Mouse (Mus musculus): ENCODE data around the gene Dlg2. TPM values are rescaled to one million over a fixed set of nuclear protein-coding genes. Genes with fewer than 3 reads are reported as not detected.

The Dlg2 gene
- polyA plus RNA-seq, 1 experiment = 6.0 TPM

GRCm38 (mm10) chr7:90940726-90941125, 464.3 kb downstream of the Dlg2 start:
- Histone ChIP-seq H3K36me3 (ENCODE audit: control insufficient read depth, insufficient read depth, low read length) (no peaks in the 10 kb centered on the region), H3K27ac (ENCODE audit: control insufficient read depth, insufficient read depth, low read length) (no peak overlapping the region), H3K4me1 (replicated peaks; ENCODE audit: control insufficient read depth, insufficient read depth, low read length) (no peaks in the 10 kb centered on the region), H3K27me3 (ENCODE audit: control insufficient read depth, insufficient read depth, low read length) (no peaks in the 10 kb centered on the region), H3K4me3 (ENCODE audit: control insufficient read depth, insufficient read depth, low read length) (no peak overlapping the region)
- DNase-seq = no peak
- WGBS = 88% methylated on average over 5 of the region's 5 CpGs
- no peak for TF ChIP-seq CTCF (IDR thresholded peaks at IDR 0.05; ENCODE audit: borderline replicate concordance, control insufficient read depth, extremely low read depth, insufficient read depth, low read length, poor library complexity)
- no peak for TF ChIP-seq POLR2A (IDR thresholded peaks at IDR 0.05; ENCODE audit: control insufficient read depth, extremely low read depth, insufficient read depth, low read length, poor library complexity)

DNA sequence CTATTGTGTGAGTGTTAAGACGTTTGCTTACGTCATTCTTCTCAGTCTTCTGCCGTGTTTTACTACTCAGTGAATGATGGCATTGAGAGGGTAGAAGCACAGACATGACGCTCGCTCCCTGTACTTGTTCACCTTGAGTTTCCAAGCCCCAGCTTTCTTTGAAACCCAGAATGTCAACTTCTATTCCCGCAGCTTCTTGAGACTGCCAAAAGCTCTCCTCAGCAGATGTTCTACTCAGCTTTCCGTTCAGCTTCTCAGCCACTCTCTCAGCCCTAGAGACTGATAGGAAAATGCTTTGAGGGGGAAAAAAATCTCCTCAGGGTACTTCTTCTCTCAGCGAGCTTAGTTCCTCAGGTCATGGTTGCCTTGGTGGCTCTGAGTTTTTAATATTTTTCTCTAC, 470.6 kb downstream of the Dlg2 start:
- Histone ChIP-seq H3K27ac (ENCODE audit: control insufficient read depth, insufficient read depth, low read length) (no peak overlapping the region), H3K36me3 (ENCODE audit: control insufficient read depth, insufficient read depth, low read length) (no peaks in the 10 kb centered on the region), H3K4me1 (replicated peaks; ENCODE audit: control insufficient read depth, insufficient read depth, low read length) (no peaks in the 10 kb centered on the region), H3K27me3 (ENCODE audit: control insufficient read depth, insufficient read depth, low read length) (no peaks in the 10 kb centered on the region), H3K4me3 (ENCODE audit: control insufficient read depth, insufficient read depth, low read length) (no peak overlapping the region)
- no peak for DNase-seq
- TF ChIP-seq CTCF (IDR thresholded peaks at IDR 0.05; ENCODE audit: borderline replicate concordance, control insufficient read depth, extremely low read depth, insufficient read depth, low read length, poor library complexity) (no peak), POLR2A (IDR thresholded peaks at IDR 0.05; ENCODE audit: control insufficient read depth, extremely low read depth, insufficient read depth, low read length, poor library complexity) (no peak)
- WGBS = 88% methylated on average over 8 of the region's 8 CpGs

DNA sequence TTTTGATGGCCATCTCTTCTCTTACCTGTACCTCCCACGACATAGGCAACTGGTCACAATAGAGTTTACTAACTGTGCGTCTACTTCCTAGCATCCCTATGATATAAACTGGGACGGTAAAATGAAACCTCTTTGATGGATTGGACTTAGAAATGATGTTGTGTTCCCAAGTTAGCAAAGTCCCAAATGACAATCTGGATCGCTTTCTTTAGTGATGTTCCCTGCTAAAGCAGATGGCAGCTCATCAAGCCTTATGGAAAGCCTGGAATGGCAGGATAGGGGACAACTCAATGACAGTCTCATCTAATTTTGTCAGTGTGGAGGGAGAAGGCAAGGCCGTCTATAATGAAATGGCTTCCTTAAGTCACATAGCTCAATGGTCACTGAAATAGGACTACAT, 472.7 kb downstream of the Dlg2 start:
- Histone ChIP-seq H3K27me3 (ENCODE audit: control insufficient read depth, insufficient read depth, low read length) (no peaks in the 10 kb centered on the region), H3K36me3 (ENCODE audit: control insufficient read depth, insufficient read depth, low read length) (no peaks in the 10 kb centered on the region), H3K4me3 (ENCODE audit: control insufficient read depth, insufficient read depth, low read length) (no peak overlapping the region), H3K4me1 (replicated peaks; ENCODE audit: control insufficient read depth, insufficient read depth, low read length) (no peaks in the 10 kb centered on the region), H3K27ac (ENCODE audit: control insufficient read depth, insufficient read depth, low read length) (no peak overlapping the region)
- DNase-seq = no peak
- no peak for TF ChIP-seq POLR2A (IDR thresholded peaks at IDR 0.05; ENCODE audit: control insufficient read depth, extremely low read depth, insufficient read depth, low read length, poor library complexity)
- TF ChIP-seq CTCF (IDR thresholded peaks at IDR 0.05; ENCODE audit: borderline replicate concordance, control insufficient read depth, extremely low read depth, insufficient read depth, low read length, poor library complexity) = no peak
- 97% methylated on average over 5 of the region's 5 CpGs for WGBS

DNA sequence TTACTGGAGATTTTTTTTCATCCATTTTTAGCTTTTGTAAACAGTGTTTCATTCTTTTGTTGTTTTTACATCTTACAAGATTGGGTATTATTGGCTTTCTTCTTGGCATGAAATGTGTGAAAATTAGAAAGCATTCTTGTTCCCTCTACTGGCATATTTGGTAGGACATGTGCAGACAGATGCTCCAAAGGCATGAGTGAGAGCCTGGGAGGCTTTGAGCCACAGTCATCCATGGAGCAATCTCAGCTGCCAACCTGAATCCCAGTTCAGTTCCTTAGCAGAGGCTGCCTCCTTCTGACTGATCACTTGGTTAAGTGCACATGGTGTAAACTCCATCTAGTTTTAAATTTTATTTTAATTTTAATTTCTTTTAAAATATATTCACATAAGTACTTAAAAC, 500.8 kb downstream of the Dlg2 start:
- no peaks in the 10 kb centered on the region for H3K27me3 ChIP-seq (ENCODE audit: control insufficient read depth, insufficient read depth, low read length)
- no peak for DNase-seq
- TF ChIP-seq CTCF (IDR thresholded peaks at IDR 0.05; ENCODE audit: borderline replicate concordance, control insufficient read depth, extremely low read depth, insufficient read depth, low read length, poor library complexity) (no peak), POLR2A (IDR thresholded peaks at IDR 0.05; ENCODE audit: control insufficient read depth, extremely low read depth, insufficient read depth, low read length, poor library complexity) (no peak)
- H3K4me3 ChIP-seq (ENCODE audit: control insufficient read depth, insufficient read depth, low read length) = no peak overlapping the region
- H3K36me3 ChIP-seq (ENCODE audit: control insufficient read depth, insufficient read depth, low read length) = no peaks in the 10 kb centered on the region
- no peak overlapping the region for H3K27ac ChIP-seq (ENCODE audit: control insufficient read depth, insufficient read depth, low read length)
- H3K4me1 ChIP-seq (replicated peaks; ENCODE audit: control insufficient read depth, insufficient read depth, low read length) = no peaks in the 10 kb centered on the region

DNA sequence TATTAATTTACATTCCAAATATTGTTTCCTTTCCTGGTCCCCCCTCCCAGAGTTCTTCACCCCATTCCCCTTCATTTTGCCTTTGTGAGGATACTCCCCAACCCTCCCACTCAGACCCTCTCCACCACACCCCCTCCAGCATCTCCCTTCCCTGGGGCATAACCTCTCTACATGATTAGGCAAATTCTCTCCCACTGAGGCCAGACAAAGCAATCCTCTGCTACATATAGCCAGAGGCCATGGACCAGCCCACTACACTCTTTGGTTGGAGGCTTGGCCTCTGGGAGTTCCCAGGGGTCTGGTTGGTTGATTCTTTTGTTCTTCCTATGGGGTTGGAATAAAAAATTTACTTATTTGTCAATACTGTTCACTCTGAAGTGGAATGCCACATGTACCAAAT, 505.6 kb downstream of the Dlg2 start:
- H3K4me1 ChIP-seq (replicated peaks; ENCODE audit: control insufficient read depth, insufficient read depth, low read length) = no peaks in the 10 kb centered on the region
- no peak overlapping the region for H3K27ac ChIP-seq (ENCODE audit: control insufficient read depth, insufficient read depth, low read length)
- no peak for DNase-seq
- no peaks in the 10 kb centered on the region for H3K36me3 ChIP-seq (ENCODE audit: control insufficient read depth, insufficient read depth, low read length)
- TF ChIP-seq CTCF (IDR thresholded peaks at IDR 0.05; ENCODE audit: borderline replicate concordance, control insufficient read depth, extremely low read depth, insufficient read depth, low read length, poor library complexity) (no peak), POLR2A (IDR thresholded peaks at IDR 0.05; ENCODE audit: control insufficient read depth, extremely low read depth, insufficient read depth, low read length, poor library complexity) (no peak)
- no peaks in the 10 kb centered on the region for H3K27me3 ChIP-seq (ENCODE audit: control insufficient read depth, insufficient read depth, low read length)
- H3K4me3 ChIP-seq (ENCODE audit: control insufficient read depth, insufficient read depth, low read length) = no peak overlapping the region

- no peak for TF ChIP-seq POLR2A (IDR thresholded peaks at IDR 0.05; ENCODE audit: control insufficient read depth, extremely low read depth, insufficient read depth, low read length, poor library complexity)
- no peak for TF ChIP-seq CTCF (IDR thresholded peaks at IDR 0.05; ENCODE audit: borderline replicate concordance, control insufficient read depth, extremely low read depth, insufficient read depth, low read length, poor library complexity)
- WGBS = 80% methylated on average over 2 of the region's 2 CpGs
- Histone ChIP-seq H3K4me3 (ENCODE audit: control insufficient read depth, insufficient read depth, low read length) (no peak overlapping the region), H3K27me3 (ENCODE audit: control insufficient read depth, insufficient read depth, low read length) (no peaks in the 10 kb centered on the region), H3K4me1 (replicated peaks; ENCODE audit: control insufficient read depth, insufficient read depth, low read length) (no peaks in the 10 kb centered on the region), H3K27ac (ENCODE audit: control insufficient read depth, insufficient read depth, low read length) (no peak overlapping the region), H3K36me3 (ENCODE audit: control insufficient read depth, insufficient read depth, low read length) (no peaks in the 10 kb centered on the region)
- no peak for DNase-seq
Measured at GRCm38 (mm10) chr7:91010655-91011054, 534.2 kb downstream of the Dlg2 start.

DNA sequence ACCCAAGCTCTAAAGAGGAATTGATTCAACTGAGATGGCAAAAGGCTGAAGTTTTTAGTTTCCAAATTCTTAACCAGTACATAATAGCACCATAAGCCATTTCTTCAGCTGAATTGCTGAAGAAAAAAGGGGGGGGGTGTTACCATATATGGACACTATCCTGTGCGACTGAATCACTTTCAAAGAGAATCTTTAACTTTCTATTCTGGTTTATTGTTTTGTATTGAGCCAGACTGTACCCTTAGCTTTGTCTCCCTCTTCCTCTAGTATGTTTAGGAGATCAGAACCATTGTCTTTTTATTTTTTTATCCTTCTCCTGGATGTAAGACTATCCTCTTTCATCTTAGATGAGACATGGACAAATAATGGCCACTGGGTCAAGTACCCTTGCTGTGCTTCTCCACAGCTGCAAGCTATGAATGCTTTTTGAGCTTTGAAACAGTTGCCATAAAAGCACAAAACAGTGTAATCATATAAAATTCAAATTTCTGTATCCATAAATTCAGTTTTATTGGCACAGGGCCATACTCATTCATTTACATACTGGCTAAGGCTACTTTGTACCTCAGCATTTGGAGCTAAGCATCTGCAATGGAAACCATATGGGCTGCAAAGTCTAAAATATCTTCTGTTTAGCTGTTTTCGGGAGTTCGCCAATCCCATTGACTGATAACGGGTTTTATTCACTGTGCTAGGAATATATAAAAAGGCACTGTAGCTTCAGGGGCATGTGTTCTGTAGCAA, 568.7 kb downstream of the Dlg2 start:
- Histone ChIP-seq H3K27ac (ENCODE audit: control insufficient read depth, insufficient read depth, low read length) (no peak overlapping the region), H3K4me1 (replicated peaks; ENCODE audit: control insufficient read depth, insufficient read depth, low read length) (no peaks in the 10 kb centered on the region), H3K27me3 (ENCODE audit: control insufficient read depth, insufficient read depth, low read length) (no peaks in the 10 kb centered on the region), H3K4me3 (ENCODE audit: control insufficient read depth, insufficient read depth, low read length) (no peak overlapping the region), H3K36me3 (ENCODE audit: control insufficient read depth, insufficient read depth, low read length) (no peaks in the 10 kb centered on the region)
- TF ChIP-seq POLR2A (IDR thresholded peaks at IDR 0.05; ENCODE audit: control insufficient read depth, extremely low read depth, insufficient read depth, low read length, poor library complexity) = no peak
- no peak for TF ChIP-seq CTCF (IDR thresholded peaks at IDR 0.05; ENCODE audit: borderline replicate concordance, control insufficient read depth, extremely low read depth, insufficient read depth, low read length, poor library complexity)
- WGBS = 91% methylated on average over 4 of the region's 4 CpGs
- no peak for DNase-seq
